Mouse (Mus musculus): ENCODE results near the gene Scgb1b27. TPM values are rescaled to one million over a fixed set of nuclear protein-coding genes. Genes with fewer than 3 reads are reported as not detected.
"Not testable (repeated sequence)": the region's sequence is repeated elsewhere in the genome, so short reads cannot be mapped to it uniquely, and the experiment has no call there.

The Scgb1b27 gene
- not detected in 2 replicates for polyA plus RNA-seq (2014; fragmentation: Nextera tagmentation; extraction: Ambion mirVana)

DNA sequence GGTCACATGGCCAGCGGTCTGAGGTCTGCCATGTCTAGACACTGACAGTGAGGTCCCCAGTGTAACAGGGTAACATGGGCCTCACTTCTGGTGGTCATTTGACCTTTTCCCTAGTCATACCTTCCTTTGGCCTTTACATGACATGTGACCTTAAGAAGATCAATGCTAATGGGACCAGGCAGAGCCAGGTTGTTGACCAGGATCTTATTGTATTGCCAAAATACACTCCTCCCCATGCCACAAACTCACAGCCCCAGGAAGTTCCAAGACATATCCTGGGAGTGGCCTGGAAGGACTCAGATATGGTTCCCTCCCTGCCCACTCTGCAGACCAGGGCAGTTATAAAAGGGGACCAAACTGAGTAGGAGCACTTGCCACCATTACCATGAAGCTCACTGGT, at the start of gene Scgb1b27:
Scgb1b27 (plus strand) TSS at position 301 of the 400 bp plus-strand sequence.
- H3K4me2 ChIP-seq; H3K27me3 ChIP-seq (replicated peaks; ENCODE audit: control insufficient read depth, insufficient read depth, low read length); H3K4me1 ChIP-seq (replicated peaks; ENCODE audit: control insufficient read depth, insufficient read depth, low read length); H3K36me3 ChIP-seq (ENCODE audit: control insufficient read depth, insufficient read depth, low read length); H3K4me3 ChIP-seq (ENCODE audit: low read depth, low read length); DNase-seq (ENCODE audit: low spot score); ATAC-seq (replicated peaks; ENCODE audit: low FRiP score); H3K9ac ChIP-seq (ENCODE audit: low read depth, low read length); H3K27ac ChIP-seq (ENCODE audit: low read depth, low read length): not testable (repeated sequence)
- H3K9me3 ChIP-seq (ENCODE audit: control insufficient read depth, low read length) = peaks cover 12% of the 10 kb centered on the region
- 96% methylated on average over 1 of the region's 1 CpGs for WGBS

DNA sequence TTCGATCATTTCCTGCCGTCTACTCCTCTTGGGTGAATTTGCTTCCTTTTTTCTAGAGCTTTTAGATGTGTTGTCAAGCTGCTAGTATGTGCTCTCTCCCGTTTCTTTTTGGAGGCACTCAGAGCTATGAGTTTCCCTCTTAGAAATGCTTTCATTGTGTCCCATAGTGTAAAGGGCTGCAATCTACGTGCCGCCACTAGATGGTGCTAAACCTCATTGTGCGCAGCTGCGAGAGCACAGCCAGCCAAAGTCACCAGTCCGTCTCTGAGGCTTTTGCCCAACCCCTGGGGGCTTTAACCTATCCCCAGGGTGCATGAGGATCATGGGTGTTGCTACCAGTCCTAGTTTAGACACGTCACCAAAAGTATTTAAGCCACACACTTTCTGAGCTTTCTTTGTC, 39.0 kb upstream of the Scgb1b27 start:
- H3K27me3 ChIP-seq (replicated peaks; ENCODE audit: control insufficient read depth, insufficient read depth, low read length); H3K4me2 ChIP-seq; H3K9me3 ChIP-seq (ENCODE audit: control insufficient read depth, low read length); H3K4me1 ChIP-seq (replicated peaks; ENCODE audit: control insufficient read depth, insufficient read depth, low read length); H3K36me3 ChIP-seq (ENCODE audit: control insufficient read depth, insufficient read depth, low read length); ATAC-seq (replicated peaks; ENCODE audit: low FRiP score); H3K4me3 ChIP-seq (ENCODE audit: low read depth, low read length); H3K27ac ChIP-seq (ENCODE audit: low read depth, low read length); DNase-seq (ENCODE audit: low spot score); H3K9ac ChIP-seq (ENCODE audit: low read depth, low read length): not testable (repeated sequence)
- 27% methylated on average over 7 of the region's 9 CpGs for WGBS

DNA sequence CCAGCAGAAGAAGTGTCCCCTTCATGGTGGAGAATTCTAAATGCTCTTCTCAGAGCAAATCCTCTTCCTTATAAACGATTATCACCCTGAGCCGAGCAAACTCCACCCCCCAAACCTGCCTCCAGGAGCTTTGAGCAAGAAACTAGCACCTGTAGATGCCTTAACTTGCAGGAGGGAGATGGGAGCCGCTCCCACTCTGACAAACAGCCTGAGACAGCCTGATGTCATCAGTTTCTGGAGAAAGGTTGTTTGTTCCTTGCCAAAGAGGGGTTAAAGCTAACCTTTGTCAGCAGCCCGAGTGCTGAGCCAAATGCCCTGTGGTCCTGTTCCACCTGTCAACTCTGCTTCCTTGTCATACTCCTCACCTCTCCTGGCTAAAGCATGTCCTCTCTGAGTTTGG, 7.4 kb upstream of the Scgb1b27 start, which contains the start of gene Scgb2b27:
Scgb2b27 (minus strand) TSS at position 101 of the 400 bp plus-strand sequence.
- peaks cover 37% of the 10 kb centered on the region for H3K9me3 ChIP-seq (ENCODE audit: control insufficient read depth, low read length)

DNA sequence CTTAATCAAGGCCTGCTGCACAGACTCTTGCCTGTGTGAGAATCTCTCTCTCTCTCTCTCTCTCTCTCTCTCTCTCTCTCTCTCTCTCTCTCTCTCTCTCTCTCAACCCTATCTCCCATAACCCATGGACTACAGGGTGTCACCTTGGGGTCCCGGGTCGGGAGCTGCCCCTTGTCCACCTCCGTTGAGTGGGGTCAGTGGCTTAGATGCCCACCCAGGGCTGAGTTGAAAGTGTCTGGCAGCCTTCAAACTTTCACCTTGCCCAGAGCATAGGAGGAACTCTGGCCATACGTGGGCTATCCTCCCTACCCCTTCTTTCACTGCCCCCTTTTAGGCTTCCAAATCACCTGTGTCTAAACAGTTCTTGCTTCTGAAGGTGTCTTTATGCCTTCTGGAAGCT, 4.4 kb downstream of the Scgb1b27 start:
- no peak for DNase-seq (ENCODE audit: low spot score)
- ATAC-seq (replicated peaks; ENCODE audit: low FRiP score) = no peak
- 84% methylated on average over 4 of the region's 4 CpGs for WGBS
- H3K27me3 ChIP-seq (replicated peaks; ENCODE audit: control insufficient read depth, insufficient read depth, low read length) = no peaks in the 10 kb centered on the region
- no peak overlapping the region for H3K4me3 ChIP-seq (ENCODE audit: low read depth, low read length)
- no peak overlapping the region for H3K4me2 ChIP-seq
- H3K4me1 ChIP-seq (replicated peaks; ENCODE audit: control insufficient read depth, insufficient read depth, low read length) = no peaks in the 10 kb centered on the region
- H3K9ac ChIP-seq (ENCODE audit: low read depth, low read length) = no peak overlapping the region
- H3K36me3 ChIP-seq (ENCODE audit: control insufficient read depth, insufficient read depth, low read length) = no peaks in the 10 kb centered on the region
- no peak overlapping the region for H3K27ac ChIP-seq (ENCODE audit: low read depth, low read length)
- H3K9me3 ChIP-seq (ENCODE audit: control insufficient read depth, low read length) = peaks cover 7% of the 10 kb centered on the region

More for the DNA sequence above, 7.4 kb upstream of the Scgb1b27 start, which contains the start of gene Scgb2b27:
- H3K9ac ChIP-seq (ENCODE audit: low read depth, low read length) = no peak within 1 kb of the TSS
- no peaks in the 10 kb centered on the region for H3K36me3 ChIP-seq (ENCODE audit: control insufficient read depth, insufficient read depth, low read length)
- no peak within 1 kb of the TSS for H3K4me2 ChIP-seq
- WGBS = 66% methylated on average over 4 of the region's 4 CpGs
- H3K27me3 ChIP-seq (replicated peaks; ENCODE audit: control insufficient read depth, insufficient read depth, low read length) = no peaks in the 10 kb centered on the region
- H3K4me1 ChIP-seq (replicated peaks; ENCODE audit: control insufficient read depth, insufficient read depth, low read length) = no peaks in the 10 kb centered on the region
- no peak within 1 kb of the TSS for H3K27ac ChIP-seq (ENCODE audit: low read depth, low read length)
- no peak for DNase-seq (ENCODE audit: low spot score)
- H3K4me3 ChIP-seq (ENCODE audit: low read depth, low read length) = no peak within 1 kb of the TSS
- ATAC-seq (replicated peaks; ENCODE audit: low FRiP score) = no peak

DNA sequence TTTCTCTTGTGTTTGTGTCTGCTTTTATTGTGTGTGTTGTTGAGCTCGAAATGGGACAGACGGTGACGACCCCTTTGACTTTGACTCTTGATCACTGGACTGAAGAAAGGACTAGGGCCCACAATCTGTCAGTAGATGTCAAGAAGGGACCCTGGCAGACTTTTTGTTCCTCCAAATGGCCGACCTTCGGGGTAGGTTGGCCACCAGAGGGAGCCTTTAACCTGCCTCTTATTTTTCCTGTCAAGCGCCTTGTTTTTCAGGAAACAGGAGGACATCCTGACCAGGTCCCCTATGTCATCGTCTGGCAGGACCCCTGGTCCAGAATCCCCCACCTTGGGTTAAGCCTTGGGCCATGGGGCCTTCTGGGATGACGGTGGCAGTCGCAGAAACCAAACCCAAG, 5.9 kb downstream of the Scgb1b27 start:
- WGBS = 78% methylated on average over 9 of the region's 9 CpGs

DNA sequence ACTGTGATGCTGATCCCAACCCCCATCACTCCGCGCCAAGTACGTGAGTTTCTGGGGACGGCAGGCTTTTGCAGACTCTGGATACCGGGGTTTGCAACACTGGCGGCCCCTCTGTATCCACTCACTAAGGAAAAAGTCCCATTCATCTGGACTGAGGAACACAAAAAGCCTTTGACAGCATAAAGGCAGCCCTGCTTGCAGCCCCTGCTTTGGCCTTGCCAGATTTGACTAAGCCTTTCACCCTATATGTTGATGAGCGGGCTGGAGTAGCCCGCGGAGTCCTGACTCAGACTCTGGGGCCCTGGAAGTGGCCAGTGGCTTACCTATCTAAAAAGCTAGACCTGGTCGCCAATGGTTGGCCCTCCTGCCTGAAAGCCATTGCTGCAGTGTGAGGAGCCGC, 8.7 kb downstream of the Scgb1b27 start:
- ATAC-seq (replicated peaks; ENCODE audit: low FRiP score) = no peak
- peaks cover 12% of the 10 kb centered on the region for H3K9me3 ChIP-seq (ENCODE audit: control insufficient read depth, low read length)
- 86% methylated on average over 11 of the region's 11 CpGs for WGBS
- DNase-seq (ENCODE audit: low spot score) = no peak
- no peak overlapping the region for H3K4me2 ChIP-seq
- no peak overlapping the region for H3K9ac ChIP-seq (ENCODE audit: low read depth, low read length)
- no peak overlapping the region for H3K4me3 ChIP-seq (ENCODE audit: low read depth, low read length)
- H3K27ac ChIP-seq (ENCODE audit: low read depth, low read length) = no peak overlapping the region
- H3K4me1 ChIP-seq (replicated peaks; ENCODE audit: control insufficient read depth, insufficient read depth, low read length) = no peaks in the 10 kb centered on the region
- no peaks in the 10 kb centered on the region for H3K36me3 ChIP-seq (ENCODE audit: control insufficient read depth, insufficient read depth, low read length)
- no peaks in the 10 kb centered on the region for H3K27me3 ChIP-seq (replicated peaks; ENCODE audit: control insufficient read depth, insufficient read depth, low read length)

More for the DNA sequence above, 5.9 kb downstream of the Scgb1b27 start:
- H3K36me3 ChIP-seq (ENCODE audit: control insufficient read depth, insufficient read depth, low read length); ATAC-seq (replicated peaks; ENCODE audit: low FRiP score); H3K4me3 ChIP-seq (ENCODE audit: low read depth, low read length); H3K9ac ChIP-seq (ENCODE audit: low read depth, low read length); H3K4me1 ChIP-seq (replicated peaks; ENCODE audit: control insufficient read depth, insufficient read depth, low read length); H3K9me3 ChIP-seq (ENCODE audit: control insufficient read depth, low read length); H3K4me2 ChIP-seq; DNase-seq (ENCODE audit: low spot score); H3K27me3 ChIP-seq (replicated peaks; ENCODE audit: control insufficient read depth, insufficient read depth, low read length); H3K27ac ChIP-seq (ENCODE audit: low read depth, low read length): not testable (repeated sequence)

DNA sequence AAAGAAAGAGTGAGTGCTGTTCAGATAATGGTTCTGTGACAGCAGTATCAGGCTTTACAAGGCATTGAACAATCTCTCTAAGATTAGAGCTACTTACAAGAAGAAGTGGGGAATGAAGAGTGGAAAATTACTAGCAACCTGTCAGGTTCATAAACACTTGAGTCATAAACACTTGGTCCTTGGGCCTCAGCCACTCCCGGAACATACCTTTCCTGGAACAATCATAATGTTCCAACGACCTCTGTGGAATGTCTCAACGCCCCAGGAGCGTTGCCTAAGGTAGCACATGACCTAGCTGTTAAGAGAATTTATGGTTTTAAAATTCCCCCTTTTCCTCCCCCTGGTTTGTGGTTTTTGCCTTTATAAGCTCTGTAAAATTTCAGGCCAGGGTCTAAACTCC, 13.3 kb downstream of the Scgb1b27 start:
- H3K4me3 ChIP-seq (ENCODE audit: low read depth, low read length); H3K9ac ChIP-seq (ENCODE audit: low read depth, low read length); DNase-seq (ENCODE audit: low spot score); H3K4me1 ChIP-seq (replicated peaks; ENCODE audit: control insufficient read depth, insufficient read depth, low read length); H3K27ac ChIP-seq (ENCODE audit: low read depth, low read length); H3K27me3 ChIP-seq (replicated peaks; ENCODE audit: control insufficient read depth, insufficient read depth, low read length); H3K9me3 ChIP-seq (ENCODE audit: control insufficient read depth, low read length); H3K4me2 ChIP-seq; ATAC-seq (replicated peaks; ENCODE audit: low FRiP score); H3K36me3 ChIP-seq (ENCODE audit: control insufficient read depth, insufficient read depth, low read length): not testable (repeated sequence)
- 86% methylated on average over 1 of the region's 4 CpGs for WGBS

DNA sequence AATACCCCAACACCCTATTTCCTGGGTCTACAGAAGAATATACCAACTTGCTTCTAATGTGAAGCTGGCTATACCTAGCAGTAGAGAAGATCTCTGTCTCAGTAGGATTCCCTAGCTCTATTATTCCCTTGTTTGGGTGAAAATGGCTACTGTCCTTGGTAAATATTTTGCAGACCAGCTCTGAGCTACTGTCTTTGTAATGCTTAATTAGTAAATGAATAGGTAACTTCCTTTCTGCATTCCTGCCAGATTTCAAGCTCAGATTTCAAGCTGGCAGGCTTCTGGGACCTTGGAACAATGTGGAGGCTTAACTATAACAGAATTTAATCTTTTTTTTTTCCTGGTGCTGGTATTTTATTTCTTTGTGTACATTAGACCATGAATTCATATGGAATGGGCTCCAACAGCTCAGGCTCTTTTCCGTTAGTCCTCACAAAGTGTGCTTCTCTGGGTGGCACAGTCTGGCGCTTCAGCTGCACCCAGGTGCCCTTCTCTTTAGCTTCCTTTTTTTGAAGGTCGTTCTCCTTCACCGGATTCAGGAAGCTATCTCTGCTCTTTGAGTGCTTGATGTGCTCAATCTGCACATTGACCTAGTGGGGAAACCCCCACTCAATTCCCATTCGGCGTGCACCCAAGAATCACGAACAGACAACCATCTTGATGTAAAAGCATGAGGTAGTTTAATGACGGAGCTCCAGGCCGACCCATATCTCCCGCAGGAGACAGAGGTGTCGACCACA, 15.0 kb downstream of the Scgb1b27 start:
- H3K36me3 ChIP-seq (ENCODE audit: control insufficient read depth, insufficient read depth, low read length); H3K4me3 ChIP-seq (ENCODE audit: low read depth, low read length); H3K4me2 ChIP-seq; H3K9me3 ChIP-seq (ENCODE audit: control insufficient read depth, low read length); H3K4me1 ChIP-seq (replicated peaks; ENCODE audit: control insufficient read depth, insufficient read depth, low read length); H3K27ac ChIP-seq (ENCODE audit: low read depth, low read length); H3K27me3 ChIP-seq (replicated peaks; ENCODE audit: control insufficient read depth, insufficient read depth, low read length); H3K9ac ChIP-seq (ENCODE audit: low read depth, low read length); DNase-seq (ENCODE audit: low spot score); ATAC-seq (replicated peaks; ENCODE audit: low FRiP score): not testable (repeated sequence)
- 87% methylated on average over 11 of the region's 11 CpGs for WGBS

DNA sequence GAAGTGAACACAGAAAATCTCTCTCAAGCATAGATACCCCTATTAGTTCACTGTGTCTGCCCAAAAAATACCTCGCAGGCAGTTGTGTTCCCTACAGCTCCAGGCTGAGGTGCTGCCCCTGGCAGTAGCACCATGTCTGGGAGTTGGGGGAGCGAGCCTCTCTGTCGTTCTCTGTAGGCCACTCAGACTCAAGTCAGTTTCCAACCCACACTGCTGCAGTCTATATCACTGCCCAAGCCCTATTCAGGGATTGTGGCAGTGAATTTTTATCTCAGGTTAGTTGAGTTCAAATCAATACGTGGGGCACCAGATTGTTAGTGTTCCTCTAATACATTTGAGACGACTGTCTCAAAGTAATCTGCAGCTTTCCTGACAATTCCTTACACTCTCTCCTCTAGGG, 46.8 kb downstream of the Scgb1b27 start:
- H3K4me2 ChIP-seq; H3K9me3 ChIP-seq (ENCODE audit: control insufficient read depth, low read length); H3K27ac ChIP-seq (ENCODE audit: low read depth, low read length); H3K4me1 ChIP-seq (replicated peaks; ENCODE audit: control insufficient read depth, insufficient read depth, low read length); H3K36me3 ChIP-seq (ENCODE audit: control insufficient read depth, insufficient read depth, low read length); ATAC-seq (replicated peaks; ENCODE audit: low FRiP score); H3K9ac ChIP-seq (ENCODE audit: low read depth, low read length); H3K4me3 ChIP-seq (ENCODE audit: low read depth, low read length); H3K27me3 ChIP-seq (replicated peaks; ENCODE audit: control insufficient read depth, insufficient read depth, low read length); DNase-seq (ENCODE audit: low spot score): not testable (repeated sequence)
- WGBS = 67% methylated on average over 5 of the region's 5 CpGs
